Mouse (Mus musculus) hindbrain, postnatal 0 days (tissue): Measurements from ENCODE around the gene Sema4a. TPM values are rescaled to one million over a fixed set of nuclear protein-coding genes. Genes with fewer than 3 reads are reported as not detected.

ENCODE experiments used
- ATAC-seq: fragments of 200-750 bp; cut with Nextera tagmentation; 2 replicates; pipeline ENCODE4 v1.8.0; 2017; ENCODE audit warnings: mild to moderate bottlenecking, moderate TSS enrichment, moderate library complexity
- DNase-seq: peaks from one replicate; pipeline ENCODE4 v3.0.0-alpha.2; 2015; ENCODE audit warnings: low spot score
- H3K27ac ChIP-seq: fragments of 300-500 bp; sonication (generic); 2 replicates; pipeline ENCODE4 v1.5.1; 2014; ENCODE audit warnings: mild to moderate bottlenecking
- H3K27me3 ChIP-seq: fragments of 300-500 bp; sonication (generic); 2 replicates; pipeline ENCODE4 v1.6.1; 2014; ENCODE audit warnings: low read length, mixed read lengths; ENCODE audit not compliant: insufficient read depth
- H3K36me3 ChIP-seq: fragments of 300-500 bp; sonication (generic); 2 replicates; pipeline ENCODE4 v1.6.1; 2014; ENCODE audit warnings: low read length, mixed read lengths; ENCODE audit not compliant: insufficient read depth
- H3K4me1 ChIP-seq: fragments of 300-500 bp; sonication (generic); 2 replicates; pipeline ENCODE4 v1.6.1; 2014; ENCODE audit warnings: antibody characterized with exemption, low read length, mixed read lengths; ENCODE audit not compliant: insufficient read depth
- H3K4me2 ChIP-seq: fragments of 300-500 bp; sonication (generic); 2 replicates; pipeline ENCODE4 v1.6.1; 2014; ENCODE audit warnings: low read depth, mild to moderate bottlenecking, low read length, moderate library complexity, mixed read lengths
- H3K4me3 ChIP-seq: fragments of 300-500 bp; sonication (generic); 2 replicates; pipeline ENCODE4 v1.5.1; 2014; ENCODE audit warnings: low read length
- H3K9ac ChIP-seq: fragments of 300-500 bp; sonication (generic); replicated peaks from 2 replicates; pipeline ENCODE4 v1.6.1; 2014; ENCODE audit warnings: mild to moderate bottlenecking, low read length, moderate library complexity, mixed read lengths
- H3K9me3 ChIP-seq: fragments of 300-500 bp; sonication (generic); 2 replicates; pipeline ENCODE4 v1.6.1; 2016; ENCODE audit warnings: low read length, mixed read lengths
- CTCF ChIP-seq: IDR thresholded peaks from 2 replicates; pipeline ENCODE4 v1.5.1; 2016; ENCODE audit warnings: antibody characterized with exemption, control low read depth, low read depth
- WGBS: fragments of 180-500 bp; shearing (Covaris S2); extraction: QIAGEN DNeasy Blood & Tissue Kit; methylation state at CpG from one replicate; pipeline ENCODE4 v1.1.7; 2014; 5-methylcytosine and 5-hydroxymethylcytosine counted together
- polyA plus RNA-seq: library from polyadenylated mRNA; unstranded; fragments of >200 nt; fragmentation: Nextera tagmentation; extraction: Ambion mirVana; gene quantifications from 2 replicates; pipeline ENCODE4 v1.2.1, GENCODE M21; 2015
- total RNA-seq: library from RNA; depleted of rRNA; stranded (reverse); fragments of >200 nt; gene quantifications from 2 replicates; pipeline ENCODE4 v1.2.3, GENCODE M21; 2014

The Sema4a gene
- total and polyA plus RNA-seq, 2 experiments from 2014 or later: 26.5 to 45.2 TPM

- Histone ChIP-seq H3K27ac (peak within 1 kb of the TSS; percentile 83), H3K9me3 (no peaks in the 10 kb centered on the region), H3K27me3 (no peaks in the 10 kb centered on the region), H3K36me3 (peaks cover 17% of the 10 kb centered on the region; the same call in 1 of the 2 replicates), H3K4me2 (peak within 1 kb of the TSS; percentile 70), H3K9ac (peak within 1 kb of the TSS; percentile 71), H3K4me1 (peaks cover 10% of the 10 kb centered on the region), H3K4me3 (peak within 1 kb of the TSS; percentile 82)
- WGBS: under 1% methylated on average over 35 of the region's 35 CpGs
- DNase-seq: peak; percentile 99
- peak; percentile 98 for ATAC-seq
- TF ChIP-seq CTCF: no peak
These were observed 36.2 kb downstream of the Sema4a start, which contains the start of gene Slc25a44 for GRCm38 (mm10) chr3:88424605-88425329. Gene Slc25a44, minus strand, starts transcription at chr3:88425139.

- Histone ChIP-seq H3K4me2 (peak overlapping the region; percentile 16; the same call in 1 of the 2 replicates), H3K27ac (peak overlapping the region; percentile 32; the same call in 1 of the 2 replicates), H3K36me3 (peaks cover 23% of the 10 kb centered on the region; the same call in 1 of the 2 replicates), H3K9me3 (no peaks in the 10 kb centered on the region), H3K9ac (no peak overlapping the region), H3K4me1 (peaks cover 10% of the 10 kb centered on the region), H3K4me3 (no peak overlapping the region; the same call in 1 of the 2 replicates), H3K27me3 (no peaks in the 10 kb centered on the region)
- TF ChIP-seq CTCF: peak; percentile 13; the same call in 1 of the 2 replicates
- DNase-seq (peak; percentile 72), ATAC-seq (peak; percentile 11; the same call in 1 of the 2 replicates)
- 29% methylated on average over 9 of the region's 9 CpGs for WGBS
These were observed 38.8 kb downstream of the Sema4a start for GRCm38 (mm10) chr3:88422020-88422720.

DNA sequence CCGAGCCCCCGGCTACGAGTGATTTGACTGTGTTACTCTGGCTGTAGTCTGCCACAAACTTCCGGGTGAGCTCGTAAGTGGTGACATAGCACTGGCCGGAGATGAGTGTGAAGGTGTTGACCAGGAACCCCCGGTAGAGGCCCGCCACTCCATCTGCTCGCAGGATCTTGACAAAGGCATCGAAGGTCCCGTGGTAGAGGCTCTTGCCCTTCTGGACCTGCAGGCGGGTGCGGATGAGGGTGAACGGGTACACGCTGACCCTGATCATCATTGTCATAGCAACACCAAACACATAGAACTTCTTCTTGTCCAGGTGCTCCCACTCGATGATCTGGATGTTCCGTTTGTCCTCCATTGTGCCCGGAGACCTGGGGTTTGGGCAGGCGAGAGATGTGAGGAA, 40.2 kb downstream of the Sema4a start:
- WGBS: 96% methylated on average over 19 of the region's 19 CpGs
- ATAC-seq (no peak), DNase-seq (no peak)
- TF ChIP-seq CTCF: no peak
- H3K9ac ChIP-seq: no peak overlapping the region
- no peak overlapping the region for H3K27ac ChIP-seq
- H3K9me3 ChIP-seq: no peaks in the 10 kb centered on the region
- H3K36me3 ChIP-seq: peaks cover 28% of the 10 kb centered on the region
- H3K4me3 ChIP-seq: no peak overlapping the region
- no peak overlapping the region for H3K4me2 ChIP-seq
- no peaks in the 10 kb centered on the region for H3K27me3 ChIP-seq
- peaks cover 10% of the 10 kb centered on the region for H3K4me1 ChIP-seq

DNA sequence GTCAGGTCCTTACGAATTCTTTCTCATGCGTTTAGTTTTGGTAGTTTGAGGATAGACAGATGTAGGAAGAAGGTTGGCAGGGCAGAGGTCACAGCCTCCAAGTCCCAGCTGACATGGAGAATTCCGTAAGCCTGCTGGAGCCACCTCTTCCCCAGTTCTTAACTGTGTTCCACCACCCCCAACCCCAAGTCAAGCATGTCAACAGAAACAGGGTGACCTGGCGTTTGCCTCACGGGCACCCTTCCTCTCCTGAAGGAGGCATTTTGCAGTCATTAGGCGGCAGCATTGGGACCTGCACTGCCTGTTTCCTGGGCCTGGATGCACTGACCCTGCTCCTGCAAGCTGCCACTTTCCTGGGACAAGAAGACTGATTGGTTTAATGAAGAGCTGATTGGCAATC, 43.0 kb downstream of the Sema4a start:
- no peak for ATAC-seq
- Histone ChIP-seq H3K27me3 (no peaks in the 10 kb centered on the region), H3K4me3 (no peak overlapping the region), H3K4me2 (no peak overlapping the region), H3K36me3 (peaks cover 38% of the 10 kb centered on the region), H3K9me3 (no peaks in the 10 kb centered on the region), H3K27ac (no peak overlapping the region), H3K9ac (no peak overlapping the region), H3K4me1 (peaks cover 5% of the 10 kb centered on the region; the same call in 1 of the 2 replicates)
- DNase-seq: no peak
- TF ChIP-seq CTCF: no peak
- WGBS: 86% methylated on average over 6 of the region's 6 CpGs

DNA sequence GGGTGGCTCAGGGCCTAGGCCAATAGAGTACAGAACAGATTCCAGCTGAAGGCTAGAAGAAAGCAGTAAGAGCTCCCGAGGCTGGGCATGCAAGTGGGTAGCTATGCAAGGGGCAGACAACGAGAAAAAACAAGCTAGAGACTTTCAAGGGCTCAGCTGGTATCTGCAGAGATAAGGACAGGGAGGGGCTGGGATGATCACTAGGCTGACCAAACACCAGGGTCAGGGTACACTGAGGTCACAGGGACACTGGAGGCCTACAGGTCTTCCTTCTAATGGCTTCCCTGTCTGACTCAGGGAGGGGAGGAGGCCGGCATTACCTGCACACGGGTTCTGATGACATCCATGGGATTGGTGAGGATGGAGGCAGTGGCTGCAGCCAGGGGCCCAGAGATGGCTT, 45.3 kb downstream of the Sema4a start:
- DNase-seq (no peak), ATAC-seq (no peak)
- Histone ChIP-seq H3K4me2 (no peak overlapping the region), H3K27me3 (no peaks in the 10 kb centered on the region), H3K4me1 (no peaks in the 10 kb centered on the region), H3K36me3 (peaks cover 47% of the 10 kb centered on the region), H3K4me3 (no peak overlapping the region), H3K9me3 (no peaks in the 10 kb centered on the region), H3K9ac (no peak overlapping the region), H3K27ac (no peak overlapping the region)
- TF ChIP-seq CTCF: no peak
- 86% methylated on average over 4 of the region's 4 CpGs for WGBS

DNA sequence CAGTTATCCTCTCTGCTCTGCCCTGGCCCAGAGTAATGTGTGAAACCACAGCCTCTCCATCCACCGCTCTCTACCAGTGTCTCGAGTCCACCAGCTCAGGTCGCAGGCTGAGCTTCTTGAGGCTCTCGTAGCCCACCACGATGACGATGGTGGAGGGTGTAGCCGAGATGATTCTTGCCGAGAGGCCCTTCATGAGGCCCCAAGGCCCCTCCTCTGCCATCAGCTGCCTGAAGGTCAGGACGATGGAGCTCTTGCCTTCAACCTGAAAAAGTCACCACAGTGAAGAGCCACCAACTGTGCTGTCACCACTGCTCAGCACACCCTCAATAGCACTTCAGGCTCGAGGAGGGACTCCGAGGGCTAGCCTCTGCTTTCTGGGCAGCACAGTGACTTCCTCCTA, 48.3 kb downstream of the Sema4a start:
- Histone ChIP-seq H3K9me3 (no peaks in the 10 kb centered on the region), H3K9ac (no peak overlapping the region), H3K27me3 (no peaks in the 10 kb centered on the region), H3K27ac (no peak overlapping the region), H3K4me2 (no peak overlapping the region), H3K4me1 (no peaks in the 10 kb centered on the region), H3K4me3 (no peak overlapping the region), H3K36me3 (peaks cover 31% of the 10 kb centered on the region)
- no peak for TF ChIP-seq CTCF
- no peak for ATAC-seq
- no peak for DNase-seq
- 88% methylated on average over 11 of the region's 11 CpGs for WGBS
